Mouse (Mus musculus): ENCODE measurements around the gene Glo1. TPM values are rescaled to one million over a fixed set of nuclear protein-coding genes. Genes with fewer than 3 reads are reported as not detected.
"Not testable (repeated sequence)": the region's sequence is repeated elsewhere in the genome, so short reads cannot be mapped to it uniquely, and the experiment has no call there.

Gene Glo1
- polyA plus RNA-seq, 1 experiment from 2014 or later = 233 TPM

DNA sequence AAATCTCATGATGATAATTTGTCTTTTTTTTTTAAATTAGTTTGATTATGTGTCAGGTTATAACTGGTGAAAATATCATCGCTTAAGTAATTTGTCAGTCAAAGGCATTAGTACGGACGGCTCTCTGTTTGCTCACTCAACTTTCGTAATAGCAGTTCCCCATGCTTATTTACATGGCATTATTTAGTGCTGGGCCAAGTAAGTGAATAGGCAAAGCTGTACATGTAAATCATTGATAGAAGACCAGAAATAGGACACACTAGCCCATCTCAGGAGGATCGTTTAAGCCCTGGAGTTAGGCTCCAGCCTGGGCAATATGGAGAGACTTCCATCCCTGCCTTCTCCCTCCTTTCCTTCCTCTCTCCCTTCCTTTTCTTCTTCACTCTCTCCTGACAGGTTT is 14.2 kb upstream of the Glo1 start:
- WGBS = 91% methylated on average over 5 of the region's 5 CpGs
- no peaks in the 10 kb centered on the region for H3K9me3 ChIP-seq
- no peak overlapping the region for H3K27ac ChIP-seq
- no peaks in the 10 kb centered on the region for H3K4me1 ChIP-seq (replicated peaks)
- peaks cover 2% of the 10 kb centered on the region; the same call in 1 of the 2 replicates for H3K27me3 ChIP-seq
- H3K36me3 ChIP-seq = no peaks in the 10 kb centered on the region
- H3K4me2 ChIP-seq = no peak overlapping the region
- no peak for ATAC-seq (ENCODE audit: insufficient number of reproducible peaks, insufficient read depth, low FRiP score, low TSS enrichment, low read depth)
- no peak overlapping the region for H3K9ac ChIP-seq (replicated peaks)
- no peak overlapping the region for H3K4me3 ChIP-seq (replicated peaks)

DNA sequence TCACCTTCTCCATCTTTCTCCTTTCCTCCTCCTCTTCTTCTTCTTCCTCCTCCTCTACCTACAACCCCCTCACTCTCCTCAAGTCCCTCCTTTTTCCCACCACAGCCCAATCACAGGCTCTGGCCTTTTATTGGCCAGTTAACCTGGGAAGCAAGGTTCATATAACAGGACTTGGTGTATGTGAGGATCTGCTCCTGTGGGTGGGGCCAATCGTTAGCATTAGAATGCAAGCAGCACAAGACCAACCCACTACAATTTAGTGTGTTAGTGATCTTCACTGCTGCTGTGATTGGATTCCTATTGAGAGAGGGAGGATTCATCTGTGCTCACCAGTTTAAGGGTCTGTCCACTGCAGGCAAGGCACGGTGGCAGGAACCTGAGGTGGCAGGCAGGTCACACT is 12.3 kb upstream of the Glo1 start:
- 47% methylated on average over 2 of the region's 2 CpGs for WGBS
- Histone ChIP-seq H3K9ac (replicated peaks) (no peak overlapping the region), H3K9me3 (no peaks in the 10 kb centered on the region), H3K27ac (no peak overlapping the region), H3K4me2 (no peak overlapping the region), H3K4me3 (replicated peaks) (no peak overlapping the region), H3K36me3 (no peaks in the 10 kb centered on the region), H3K4me1 (replicated peaks) (no peaks in the 10 kb centered on the region), H3K27me3 (peaks cover 2% of the 10 kb centered on the region; the same call in 1 of the 2 replicates)
- ATAC-seq (ENCODE audit: insufficient number of reproducible peaks, insufficient read depth, low FRiP score, low TSS enrichment, low read depth) = no peak

DNA sequence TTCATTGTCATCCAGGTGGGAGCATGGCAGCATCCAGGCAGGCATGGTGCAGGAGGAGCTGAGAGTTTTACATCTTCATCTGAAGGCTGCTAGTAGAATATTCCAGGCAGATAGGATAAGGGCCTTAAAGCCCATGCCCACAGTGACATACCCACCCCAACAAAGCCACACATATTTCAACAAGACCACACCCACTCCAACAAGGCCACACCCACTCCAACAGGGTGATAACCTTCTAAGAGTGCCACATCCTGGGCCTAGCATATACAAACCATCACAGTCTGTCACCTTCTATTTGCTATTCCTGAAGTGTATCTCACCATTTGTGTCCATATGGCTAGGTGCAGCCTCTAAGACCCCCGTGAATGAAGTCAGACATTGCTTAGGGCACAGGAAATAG is 11.0 kb upstream of the Glo1 start:
- H3K27me3 ChIP-seq = peaks cover 2% of the 10 kb centered on the region; the same call in 1 of the 2 replicates
- H3K27ac ChIP-seq = no peak overlapping the region
- H3K4me2 ChIP-seq = no peak overlapping the region
- no peak overlapping the region for H3K4me3 ChIP-seq (replicated peaks)
- H3K4me1 ChIP-seq (replicated peaks) = no peaks in the 10 kb centered on the region
- WGBS = 60% methylated on average over 1 of the region's 1 CpGs
- H3K9me3 ChIP-seq = no peaks in the 10 kb centered on the region
- no peaks in the 10 kb centered on the region for H3K36me3 ChIP-seq
- H3K9ac ChIP-seq (replicated peaks) = no peak overlapping the region
- no peak for ATAC-seq (ENCODE audit: insufficient number of reproducible peaks, insufficient read depth, low FRiP score, low TSS enrichment, low read depth)

DNA sequence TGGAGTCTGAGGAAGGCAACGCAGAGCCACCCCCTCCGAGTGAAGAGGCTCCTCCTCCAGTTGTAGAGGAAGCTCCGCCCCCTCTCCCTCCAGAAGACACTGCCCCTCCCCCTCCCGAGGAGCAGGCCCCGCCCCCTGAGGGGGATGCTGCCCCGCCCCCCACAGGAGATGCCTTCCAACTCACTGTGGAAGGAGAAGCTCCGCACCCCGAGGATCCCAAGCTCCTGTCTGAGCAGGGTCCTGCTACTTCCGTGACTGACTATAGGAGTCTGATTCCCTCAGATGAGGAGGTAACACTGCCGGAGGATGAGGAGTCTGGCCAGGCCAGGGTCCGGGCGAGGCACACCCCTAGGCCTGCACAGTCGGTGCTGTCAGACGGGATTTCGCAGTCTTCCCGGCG is 8.7 kb upstream of the Glo1 start:
- Histone ChIP-seq H3K36me3 (no peaks in the 10 kb centered on the region), H3K9me3 (no peaks in the 10 kb centered on the region), H3K9ac (replicated peaks) (no peak overlapping the region), H3K27me3 (peaks cover 2% of the 10 kb centered on the region; the same call in 1 of the 2 replicates), H3K4me2 (peak overlapping the region; percentile 20), H3K27ac (no peak overlapping the region), H3K4me1 (replicated peaks) (no peaks in the 10 kb centered on the region), H3K4me3 (replicated peaks) (no peak overlapping the region; the same call in 1 of the 2 replicates)
- ATAC-seq (ENCODE audit: insufficient number of reproducible peaks, insufficient read depth, low FRiP score, low TSS enrichment, low read depth) = no peak
- 25% methylated on average over 17 of the region's 17 CpGs for WGBS

DNA sequence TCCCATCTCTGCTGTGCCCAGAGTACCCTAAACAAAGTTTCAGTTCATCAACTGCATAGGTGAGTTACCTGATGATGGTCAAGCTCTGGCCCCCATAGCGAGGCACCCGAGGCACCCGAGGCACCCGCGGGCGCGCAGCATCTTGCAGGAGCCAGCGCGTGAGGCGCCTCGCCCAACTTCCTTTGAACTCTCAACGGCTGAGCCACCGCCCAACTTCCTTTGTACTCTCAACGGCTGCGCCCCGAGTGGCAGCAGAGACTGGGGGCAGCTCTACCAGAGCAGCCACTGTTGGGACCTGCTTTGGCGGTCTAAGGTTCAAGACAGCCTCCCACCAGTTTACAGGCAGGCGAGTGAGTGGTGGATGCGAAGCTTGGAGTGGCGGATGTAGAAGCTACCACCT is 2.5 kb downstream of the Glo1 start, which contains the start of gene Dnah8:
Gene Dnah8 (plus strand): TSS at position 223 of the 400 bp plus-strand sequence.
- H3K27ac ChIP-seq; ATAC-seq (ENCODE audit: insufficient number of reproducible peaks, insufficient read depth, low FRiP score, low TSS enrichment, low read depth); H3K27me3 ChIP-seq; H3K4me2 ChIP-seq; H3K36me3 ChIP-seq; H3K9me3 ChIP-seq; H3K4me1 ChIP-seq (replicated peaks); H3K9ac ChIP-seq (replicated peaks); H3K4me3 ChIP-seq (replicated peaks): not testable (repeated sequence)
- no CpG with 5 or more reads among the region's 20 CpGs for WGBS

DNA sequence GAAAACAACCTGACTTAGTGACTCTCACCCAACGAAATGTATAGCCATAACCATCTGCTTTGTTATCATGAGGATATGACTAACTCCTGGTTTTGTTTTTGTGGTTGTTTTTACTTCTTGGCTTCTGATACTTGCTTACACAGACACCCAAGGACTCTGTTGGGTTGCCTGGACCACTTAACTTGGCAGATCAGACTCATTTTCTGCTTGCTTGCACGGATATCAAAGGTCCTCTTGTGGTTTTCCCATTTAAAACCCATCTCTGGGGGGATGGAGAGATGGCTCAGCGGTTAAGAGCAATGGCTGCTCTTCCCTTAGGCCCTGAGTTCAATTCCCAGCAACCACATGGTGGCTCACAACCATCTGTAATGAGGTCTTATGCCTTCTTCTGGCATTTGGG is 3.5 kb downstream of the Glo1 start:
- Histone ChIP-seq H3K4me2 (no peak overlapping the region), H3K36me3 (no peaks in the 10 kb centered on the region), H3K4me1 (replicated peaks) (peaks cover 11% of the 10 kb centered on the region), H3K9me3 (no peaks in the 10 kb centered on the region), H3K27ac (no peak overlapping the region), H3K27me3 (no peaks in the 10 kb centered on the region), H3K4me3 (replicated peaks) (no peak overlapping the region), H3K9ac (replicated peaks) (no peak overlapping the region)
- WGBS = 79% methylated on average over 3 of the region's 3 CpGs
- ATAC-seq (ENCODE audit: insufficient number of reproducible peaks, insufficient read depth, low FRiP score, low TSS enrichment, low read depth) = no peak

DNA sequence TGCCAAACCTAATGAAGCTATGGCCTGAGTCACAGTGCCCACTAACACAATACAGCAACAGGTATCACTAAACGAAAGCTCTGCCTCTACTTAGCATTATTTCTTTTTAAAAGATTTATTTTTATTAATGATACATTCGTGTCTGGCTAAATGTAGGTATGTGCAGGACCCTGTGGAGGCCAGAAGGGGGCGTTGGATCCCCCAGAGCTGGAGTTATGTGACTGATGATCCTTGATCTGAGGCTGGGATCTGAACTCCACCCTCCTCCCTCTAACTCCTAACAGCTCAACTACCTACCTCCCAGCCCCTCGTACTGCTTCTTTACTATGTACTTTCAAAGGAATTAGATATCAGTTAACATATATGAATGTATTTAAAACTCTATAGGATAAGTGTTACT is 5.2 kb downstream of the Glo1 start:
- no peak for ATAC-seq (ENCODE audit: insufficient number of reproducible peaks, insufficient read depth, low FRiP score, low TSS enrichment, low read depth)
- Histone ChIP-seq H3K27ac (no peak overlapping the region), H3K36me3 (no peaks in the 10 kb centered on the region), H3K4me2 (no peak overlapping the region), H3K4me3 (replicated peaks) (no peak overlapping the region), H3K9me3 (no peaks in the 10 kb centered on the region), H3K9ac (replicated peaks) (no peak overlapping the region), H3K27me3 (no peaks in the 10 kb centered on the region), H3K4me1 (replicated peaks) (peaks cover 11% of the 10 kb centered on the region)
- WGBS = 71% methylated on average over 4 of the region's 4 CpGs

DNA sequence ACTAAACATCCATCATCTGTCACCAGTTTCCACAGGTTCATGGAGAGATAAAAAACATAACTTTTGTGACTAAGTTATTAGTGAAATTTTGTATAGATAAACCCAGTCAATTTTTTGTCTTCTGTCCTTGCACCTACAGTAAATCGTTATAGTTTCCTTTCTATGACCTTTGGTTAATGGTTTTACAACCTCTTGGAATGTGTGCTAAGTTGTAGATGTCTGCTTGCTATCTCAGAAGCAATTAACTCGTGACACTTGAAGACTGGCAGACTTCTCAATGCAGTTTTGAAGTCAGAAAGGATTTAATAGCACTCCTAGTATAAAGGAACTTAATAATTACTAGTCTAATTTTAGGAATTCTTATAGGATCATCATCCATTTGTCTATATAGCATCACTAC is 6.1 kb downstream of the Glo1 start:
- no peak for ATAC-seq (ENCODE audit: insufficient number of reproducible peaks, insufficient read depth, low FRiP score, low TSS enrichment, low read depth)
- Histone ChIP-seq H3K36me3 (no peaks in the 10 kb centered on the region), H3K9me3 (no peaks in the 10 kb centered on the region), H3K27me3 (no peaks in the 10 kb centered on the region), H3K4me2 (no peak overlapping the region), H3K4me3 (replicated peaks) (no peak overlapping the region), H3K4me1 (replicated peaks) (peaks cover 11% of the 10 kb centered on the region), H3K27ac (no peak overlapping the region), H3K9ac (replicated peaks) (no peak overlapping the region)
- WGBS = 24% methylated on average over 2 of the region's 2 CpGs

DNA sequence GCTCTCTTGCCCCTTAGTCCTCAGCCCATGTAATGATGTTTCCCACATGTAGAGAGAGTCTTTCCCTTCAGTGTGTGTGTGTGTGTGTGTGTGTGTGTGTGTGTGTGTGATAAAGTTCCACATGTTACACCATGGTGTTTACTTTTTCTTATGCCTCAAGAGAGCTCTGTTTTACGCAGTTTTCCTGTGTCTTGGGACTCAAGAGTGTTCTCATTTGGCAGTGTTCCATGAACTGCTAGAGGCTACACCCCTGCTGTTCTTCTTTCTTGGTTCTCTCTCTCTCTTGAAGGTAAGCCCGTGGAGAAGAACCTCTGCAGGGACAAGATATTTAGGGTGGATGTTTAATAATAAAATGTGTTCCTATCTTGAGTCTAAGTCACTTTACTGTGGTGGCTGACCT is 7.5 kb downstream of the Glo1 start:
- peaks cover 11% of the 10 kb centered on the region for H3K4me1 ChIP-seq (replicated peaks)
- H3K9me3 ChIP-seq = no peaks in the 10 kb centered on the region
- no peaks in the 10 kb centered on the region for H3K27me3 ChIP-seq
- ATAC-seq (ENCODE audit: insufficient number of reproducible peaks, insufficient read depth, low FRiP score, low TSS enrichment, low read depth) = no peak
- WGBS = 31% methylated on average over 2 of the region's 2 CpGs
- no peak overlapping the region for H3K4me2 ChIP-seq
- H3K27ac ChIP-seq = no peak overlapping the region
- no peak overlapping the region for H3K9ac ChIP-seq (replicated peaks)
- no peak overlapping the region for H3K4me3 ChIP-seq (replicated peaks)
- H3K36me3 ChIP-seq = no peaks in the 10 kb centered on the region

DNA sequence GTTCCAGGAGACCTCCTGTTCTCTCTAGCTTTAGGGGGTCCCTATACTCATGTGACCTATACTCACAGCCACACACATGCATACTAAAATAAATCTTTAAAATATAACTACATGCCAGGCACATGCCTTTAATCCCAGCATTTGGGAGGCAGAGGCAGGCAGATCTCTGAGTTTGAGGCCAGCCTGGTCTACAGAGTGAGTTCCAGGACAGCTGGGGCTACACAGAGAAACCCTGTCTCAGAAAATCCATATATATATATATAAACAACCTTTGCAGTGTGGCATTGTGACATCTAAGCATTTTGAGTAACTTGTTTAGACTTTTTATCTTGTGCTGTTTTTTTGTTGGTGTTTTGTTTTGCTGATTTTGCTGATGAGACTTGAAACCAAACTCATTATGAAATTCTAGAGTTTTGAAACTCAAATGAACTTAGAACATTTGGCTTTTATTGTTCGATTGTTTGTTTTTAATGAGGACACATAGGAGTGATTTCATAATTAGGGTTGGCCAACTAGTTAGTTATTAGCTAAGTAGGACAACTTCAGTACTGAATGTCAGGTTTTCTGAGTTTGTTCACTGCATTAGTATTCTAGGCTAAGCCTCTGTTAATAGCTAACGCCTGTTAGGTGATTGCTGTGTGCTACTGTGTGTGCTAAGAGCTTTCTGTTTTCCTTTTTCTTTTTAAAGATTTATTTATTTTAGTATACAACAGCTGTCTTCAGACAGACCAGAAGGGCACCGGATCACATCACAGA is 8.4 kb downstream of the Glo1 start:
- Histone ChIP-seq H3K9me3 (no peaks in the 10 kb centered on the region), H3K4me3 (replicated peaks) (no peak overlapping the region), H3K4me1 (replicated peaks) (peaks cover 11% of the 10 kb centered on the region), H3K4me2 (no peak overlapping the region), H3K36me3 (no peaks in the 10 kb centered on the region), H3K9ac (replicated peaks) (no peak overlapping the region), H3K27me3 (no peaks in the 10 kb centered on the region), H3K27ac (no peak overlapping the region)
- 86% methylated on average over 3 of the region's 3 CpGs for WGBS
- ATAC-seq (ENCODE audit: insufficient number of reproducible peaks, insufficient read depth, low FRiP score, low TSS enrichment, low read depth) = no peak

DNA sequence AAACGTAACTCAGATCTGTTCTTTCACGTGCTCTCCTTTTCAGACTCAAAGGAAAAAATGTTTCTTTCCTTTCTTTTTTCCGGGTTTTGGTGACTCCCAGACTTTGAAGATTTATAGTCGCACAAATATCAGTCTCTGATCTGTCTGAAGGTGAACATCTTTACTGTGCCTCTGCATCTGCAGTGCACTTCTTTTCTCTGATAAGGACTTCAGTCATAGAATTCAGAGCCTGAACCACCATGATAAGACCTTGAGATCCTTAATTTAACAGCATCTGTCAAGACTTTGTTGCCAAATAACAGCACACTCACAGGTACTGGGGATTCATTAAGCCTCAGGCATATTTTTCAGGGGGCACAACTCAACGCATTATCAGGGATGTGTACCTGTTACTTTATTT is 10.5 kb downstream of the Glo1 start:
- WGBS = 88% methylated on average over 5 of the region's 5 CpGs

DNA sequence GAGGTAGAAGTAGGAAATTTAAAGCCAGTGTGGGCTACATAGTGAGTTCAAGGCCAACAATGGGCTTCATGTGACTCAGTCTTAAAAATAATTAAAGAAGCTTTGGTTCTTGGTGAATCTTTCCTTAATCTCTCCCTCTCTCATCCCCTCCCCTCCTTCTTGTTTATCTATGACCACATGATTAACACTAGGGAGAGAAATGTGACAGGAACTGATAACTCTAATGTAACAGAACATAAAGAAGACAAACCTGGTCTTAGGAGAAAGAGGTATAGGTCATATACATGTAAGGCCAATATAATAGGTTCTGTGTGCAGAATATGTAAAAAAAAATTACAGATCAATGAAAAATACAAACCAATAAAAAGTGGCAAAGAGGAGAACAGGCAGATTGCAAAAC is 13.3 kb downstream of the Glo1 start:
- no peak overlapping the region for H3K27ac ChIP-seq
- H3K4me1 ChIP-seq (replicated peaks) = peaks cover 20% of the 10 kb centered on the region
- no peak overlapping the region for H3K4me3 ChIP-seq (replicated peaks)
- H3K9me3 ChIP-seq = no peaks in the 10 kb centered on the region
- H3K36me3 ChIP-seq = 0 out of 2 replicates have a peak, but pooled peaks cover 2% of the 10 kb centered on the region
- no peak for ATAC-seq (ENCODE audit: insufficient number of reproducible peaks, insufficient read depth, low FRiP score, low TSS enrichment, low read depth)
- no peak overlapping the region for H3K9ac ChIP-seq (replicated peaks)
- H3K27me3 ChIP-seq = no peaks in the 10 kb centered on the region
- no peak overlapping the region for H3K4me2 ChIP-seq

More for the DNA sequence above, 10.5 kb downstream of the Glo1 start:
- Histone ChIP-seq H3K4me2 (no peak overlapping the region), H3K9me3 (no peaks in the 10 kb centered on the region), H3K36me3 (no peaks in the 10 kb centered on the region), H3K27ac (no peak overlapping the region), H3K27me3 (no peaks in the 10 kb centered on the region), H3K4me3 (replicated peaks) (no peak overlapping the region), H3K9ac (replicated peaks) (no peak overlapping the region), H3K4me1 (replicated peaks) (peaks cover 15% of the 10 kb centered on the region)
- no peak for ATAC-seq (ENCODE audit: insufficient number of reproducible peaks, insufficient read depth, low FRiP score, low TSS enrichment, low read depth)

Data from limb, embryonic 12.5 days (tissue).